Comparison of ENCODE assay signal across 8 mouse cellular contexts in genomic region chr4:154907833-154908232, GRCm38 (mm10). TPM values are rescaled to one million over a fixed set of nuclear protein-coding genes. Genes with fewer than 3 reads are reported as not detected.
DNase-seq lines count a peak whose midpoint lies in the region; ATAC-seq and TF ChIP-seq lines count a peak whose summit lies in the region.

No protein-coding gene starts in this region.

- H3K9ac ChIP-seq in intestine, postnatal 0 days (ENCODE audit: low read depth, low read length) = no peak overlapping the region

- H3K27me3 ChIP-seq in intestine, postnatal 0 days (replicated peaks; ENCODE audit: control insufficient read depth, insufficient read depth, low read length) = no peaks in the 10 kb centered on the region
- no peaks in the 10 kb centered on the region for H3K27me3 ChIP-seq in small intestine, adult 2 months (ENCODE audit: control insufficient read depth, insufficient read depth, low read length)

- H3K4me1 ChIP-seq in cortical plate, adult 2 months (ENCODE audit: control insufficient read depth, insufficient read depth, low read length) = no peaks in the 10 kb centered on the region
- H3K4me1 ChIP-seq in intestine, postnatal 0 days (replicated peaks; ENCODE audit: control insufficient read depth, insufficient read depth, low read length) = peaks cover 17% of the 10 kb centered on the region; the same call in 1 of the 2 replicates
- peaks cover 30% of the 10 kb centered on the region for H3K4me1 ChIP-seq in small intestine, adult 2 months (ENCODE audit: control insufficient read depth, insufficient read depth, insufficient read length, low read length)

- ATAC-seq in intestine, postnatal 0 days = peak; percentile 37; the same call in 1 of the 2 replicates

- DNase-seq in 3134 (ENCODE audit: extremely low read depth, insufficient read length, low spot score) (peak; percentile 23), ZHBTc4 (ENCODE audit: low read depth, low spot score) (peak; percentile 87)
- peak; percentile 66 for DNase-seq in gastrocnemius, postnatal 14 days
- peak; percentile 43 to 50 for DNase-seq in left cerebral cortex, postnatal 36 days (ENCODE audit: low spot score in 2 of 2)
- DNase-seq in mesoderm, embryonic 11.5 days (ENCODE audit: low read depth, low spot score) = peak; percentile 73

- H3K27ac ChIP-seq in cortical plate, adult 2 months (ENCODE audit: insufficient read depth, low read length) = no peak overlapping the region
- no peak overlapping the region for H3K27ac ChIP-seq in intestine, postnatal 0 days (ENCODE audit: low read depth, low read length)
- H3K27ac ChIP-seq in small intestine, adult 2 months (ENCODE audit: insufficient read depth, low read depth, low read length) = no peak overlapping the region

- 36% methylated on average over 17 of the region's 17 CpGs for WGBS in intestine, postnatal 0 days
- 34% methylated on average over 17 of the region's 17 CpGs for WGBS in small intestine, adult 2 months

- H3K4me3 ChIP-seq in cortical plate, adult 2 months (ENCODE audit: insufficient read depth, low read length) = no peak overlapping the region
- H3K4me3 ChIP-seq in intestine, postnatal 0 days (ENCODE audit: low read depth, low read length) = no peak overlapping the region
- no peak overlapping the region for H3K4me3 ChIP-seq in small intestine, adult 2 months (ENCODE audit: low read depth, low read length)

- intact Hi-C loops in gastrocnemius, postnatal 14 days (cut with DNase I; ENCODE audit: low total_unique reads) = no loop called here
- intact Hi-C loops in left cerebral cortex, postnatal 36 days (cut with DNase I) = no loop called here

- no peaks in the 10 kb centered on the region for H3K9me3 ChIP-seq in intestine, postnatal 0 days (ENCODE audit: control insufficient read depth)

- H3K36me3 ChIP-seq in intestine, postnatal 0 days (ENCODE audit: control insufficient read depth, insufficient read depth) = no peaks in the 10 kb centered on the region
- no peaks in the 10 kb centered on the region for H3K36me3 ChIP-seq in small intestine, adult 2 months (ENCODE audit: control insufficient read depth, insufficient read depth, low read length)

- peak overlapping the region; percentile 46 for H3K4me2 ChIP-seq in intestine, postnatal 0 days (replicated peaks; ENCODE audit: low read depth)

- TF ChIP-seq CTCF in cortical plate, adult 2 months (IDR thresholded peaks at IDR 0.05; ENCODE audit: extremely low read depth, insufficient read depth, low read length) = peak; percentile 76
- TF ChIP-seq CTCF in intestine, postnatal 0 days (IDR thresholded peaks at IDR 0.05; ENCODE audit: low read depth) = peak; percentile 91
- peak; percentile 79; the same call in 1 of the 2 replicates for TF ChIP-seq CTCF in small intestine, adult 2 months (IDR thresholded peaks at IDR 0.05; ENCODE audit: extremely low read depth, insufficient read length, insufficient replicate concordance, low read depth, low read length)

- TF ChIP-seq POLR2A in cortical plate, adult 2 months (IDR thresholded peaks at IDR 0.05; ENCODE audit: extremely low read depth, insufficient read depth, low read length) = no peak
- TF ChIP-seq POLR2A in small intestine, adult 2 months (IDR thresholded peaks at IDR 0.05; ENCODE audit: low read depth, low read length) = no peak

RNA-seq across cellular contexts. Expression of gene Fam213b, which starts 8.9 kb away (rescaled TPM):
- polyA plus RNA-seq in cortical plate, adult 2 months (2012; rRNA removed) = 152 and 155 TPM in 2 replicates
- 100 to 1,000 TPM; 110 to 112 TPM for total RNA-seq in gastrocnemius, postnatal 14 days (2021)
- 66.9 and 68.5 TPM in 2 replicates for polyA plus RNA-seq in intestine, postnatal 0 days (2015; fragmentation: Nextera tagmentation; extraction: Ambion mirVana)
- 10 to 100 TPM; 51.1 to 68.5 TPM for total RNA-seq in left cerebral cortex, postnatal 36 days (2021)
- 78.7 and 197 TPM in 2 replicates for polyA plus RNA-seq in small intestine, adult 2 months (2012; rRNA removed)

RNA-seq across cellular contexts. Expression of gene Tnfrsf14, which starts 20.5 kb away (rescaled TPM):
- 2.3 TPM in 2 replicates for polyA plus RNA-seq in cortical plate, adult 2 months (2012; rRNA removed)
- total RNA-seq in gastrocnemius, postnatal 14 days (2021) = 1 to 10 TPM; 1.4 to 1.9 TPM
- polyA plus RNA-seq in intestine, postnatal 0 days (2015; fragmentation: Nextera tagmentation; extraction: Ambion mirVana) = 1.9 and 2.9 TPM in 2 replicates
- 1 to 10 TPM; 1.5 to 2.1 TPM for total RNA-seq in left cerebral cortex, postnatal 36 days (2021)
- 66.3 and 177 TPM in 2 replicates for polyA plus RNA-seq in small intestine, adult 2 months (2012; rRNA removed)

RNA-seq across cellular contexts. Expression of gene Mmel1, which starts 38.4 kb away (rescaled TPM):
- polyA plus RNA-seq in cortical plate, adult 2 months (2012; rRNA removed) = 1.1 and 1.2 TPM in 2 replicates
- total RNA-seq in gastrocnemius, postnatal 14 days (2021) = under 1 TPM; 0.49 to 0.68 TPM
- 0.22 and 0.44 TPM in 2 replicates for polyA plus RNA-seq in intestine, postnatal 0 days (2015; fragmentation: Nextera tagmentation; extraction: Ambion mirVana)
- under 1 TPM; 0.49 to 1.00 TPM for total RNA-seq in left cerebral cortex, postnatal 36 days (2021)
- polyA plus RNA-seq in small intestine, adult 2 months (2012; rRNA removed) = 0.06 and 0.10 TPM in 2 replicates

RNA-seq across cellular contexts. Expression of gene Hes5, which starts 52.9 kb away (rescaled TPM):
- 25.9 and 28.2 TPM in 2 replicates for polyA plus RNA-seq in cortical plate, adult 2 months (2012; rRNA removed)
- total RNA-seq in gastrocnemius, postnatal 14 days (2021) = under 1 TPM in 1 of 2 experiments, not detected in 1; 0.16 TPM
- 0.20 and 0.29 TPM in 2 replicates for polyA plus RNA-seq in intestine, postnatal 0 days (2015; fragmentation: Nextera tagmentation; extraction: Ambion mirVana)
- 10 to 100 TPM; 36.5 to 38.6 TPM for total RNA-seq in left cerebral cortex, postnatal 36 days (2021)
- 0.17 and 0.47 TPM in 2 replicates for polyA plus RNA-seq in small intestine, adult 2 months (2012; rRNA removed)

RNA-seq across cellular contexts. Expression of gene Pank4, which starts 56.1 kb away (rescaled TPM):
- 64.5 and 68.2 TPM in 2 replicates for polyA plus RNA-seq in cortical plate, adult 2 months (2012; rRNA removed)
- 10 to 100 TPM; 24.1 to 31.4 TPM for total RNA-seq in gastrocnemius, postnatal 14 days (2021)
- polyA plus RNA-seq in intestine, postnatal 0 days (2015; fragmentation: Nextera tagmentation; extraction: Ambion mirVana) = 10.9 and 11.5 TPM in 2 replicates
- 10 to 100 TPM; 35.2 to 46.6 TPM for total RNA-seq in left cerebral cortex, postnatal 36 days (2021)
- 28.1 and 36.1 TPM in 2 replicates for polyA plus RNA-seq in small intestine, adult 2 months (2012; rRNA removed)

Comparison
In these comparisons a context has a peak if more than half of its experiments do, and no peak if none do; other contexts are left out.
1. DNase-seq: peak in every context shown above with its lines; median percentile 87 in ZHBTc4; 73 in mesoderm, embryonic 11.5 days; 66 in gastrocnemius, postnatal 14 days; 46 in left cerebral cortex, postnatal 36 days; 23 in 3134.
2. RNA of gene Tnfrsf14, which starts 20.5 kb away (polyA plus RNA-seq): 66.3 to 177 TPM in small intestine, adult 2 months; 2.3 TPM in cortical plate, adult 2 months and 1.9 to 2.9 TPM in intestine, postnatal 0 days; every median in the first group is over 10 times any median in the second.
3. Peak in every context shown above with its lines, with median percentiles within 50 percentile points of each other: CTCF ChIP-seq.